ENCODE assay signal across 22 mouse cellular contexts in genomic region chr11:76489407-76489806, GRCm38 (mm10).
A peak's percentile ranks its signal among the peaks of the same experiment; 100 is the strongest.
DNase-seq lines count a peak whose midpoint lies in the region; ATAC-seq and TF ChIP-seq lines count a peak whose summit lies in the region.
"Had no signal": no experiment of that assay in that cellular context is flagged by ENCODE, and none has a peak within 500 bp of the region (broad histone marks: within the 10 kb centered on the region; RNA-seq: fewer than 3 reads in every experiment).

No protein-coding gene starts in this region.

- H3K4me2 ChIP-seq in heart, embryonic 11.5 days: no peak overlapping the region
- no peak overlapping the region for H3K4me2 ChIP-seq in kidney, embryonic 16.5 days (replicated peaks; ENCODE audit: low read depth, low read length)
- H3K4me2 ChIP-seq in lung, embryonic 16.5 days (ENCODE audit: low read depth, low read length): no peak overlapping the region
- H3K4me2 ChIP-seq in stomach, embryonic 16.5 days (ENCODE audit: low read depth, low read length): peak overlapping the region; percentile 26
- H3K4me2 ChIP-seq: forebrain, embryonic 15.5 days; liver, embryonic 12.5 days; lung, embryonic 14.5 days had no signal

- H3K79me2 ChIP-seq in heart, adult 2 months (replicated peaks; ENCODE audit: control insufficient read depth, insufficient read depth, low read length): peaks cover 2% of the 10 kb centered on the region

- H3K9me3 ChIP-seq in heart, embryonic 11.5 days (replicated peaks; ENCODE audit: control insufficient read depth, low read length): no peaks in the 10 kb centered on the region
- no peaks in the 10 kb centered on the region for H3K9me3 ChIP-seq in kidney, embryonic 16.5 days (ENCODE audit: low read length)
- H3K9me3 ChIP-seq in lung, embryonic 16.5 days (ENCODE audit: control insufficient read depth, low read length): no peaks in the 10 kb centered on the region
- H3K9me3 ChIP-seq in stomach, embryonic 16.5 days (replicated peaks; ENCODE audit: control insufficient read depth, low read length): no peaks in the 10 kb centered on the region
- H3K9me3 ChIP-seq: embryonic facial prominence, embryonic 10.5 days; forebrain, embryonic 15.5 days; liver, embryonic 12.5 days had no signal

- DNase-seq in heart, adult 2 months: no peak
- peak; percentile 21 for DNase-seq in kidney, adult 18-20 months
- DNase-seq in lung, postnatal 25 days (ENCODE audit: low spot score): no peak
- DNase-seq: adrenal gland, adult 8-10 months; B cell, adult 2 months; cerebellum, adult 18-20 months; heart, adult 11 months; layer of hippocampus, postnatal 36 days; left cerebral cortex, postnatal 4 days; lung, embryonic 14.5 days; midbrain, embryonic 14.5 days; spleen, adult 18-20 months had no signal

- H3K27ac ChIP-seq in heart, embryonic 11.5 days (ENCODE audit: low read depth, low read length): no peak overlapping the region
- H3K27ac ChIP-seq in heart, adult 2 months: no peak overlapping the region; the same call in 1 of the 2 replicates
- no peak overlapping the region for H3K27ac ChIP-seq in kidney, embryonic 16.5 days (ENCODE audit: low read length)
- H3K27ac ChIP-seq in lung, embryonic 16.5 days (ENCODE audit: low read length): no peak overlapping the region
- H3K27ac ChIP-seq in stomach, embryonic 16.5 days (ENCODE audit: low read length): peak overlapping the region; percentile 25; the same call in 1 of the 2 replicates
- H3K27ac ChIP-seq: embryonic facial prominence, embryonic 10.5 days; forebrain, embryonic 15.5 days; hindbrain, postnatal 0 days; liver, embryonic 12.5 days had no signal

- TF ChIP-seq POLR2A in heart, adult 2 months (IDR thresholded peaks at IDR 0.05; ENCODE audit: insufficient read depth, low read depth, low read length): no peak

- H3K36me3 ChIP-seq in heart, embryonic 11.5 days (ENCODE audit: control insufficient read depth, insufficient read depth, low read length): no peaks in the 10 kb centered on the region
- peaks cover 2% of the 10 kb centered on the region; the same call in 1 of the 2 replicates for H3K36me3 ChIP-seq in heart, adult 2 months (ENCODE audit: control insufficient read depth, insufficient read depth, low read length)
- H3K36me3 ChIP-seq in kidney, embryonic 16.5 days (ENCODE audit: insufficient read depth, low read length): 0 out of 2 replicates have a peak, but pooled peaks cover 6% of the 10 kb centered on the region
- no peaks in the 10 kb centered on the region for H3K36me3 ChIP-seq in lung, embryonic 16.5 days (ENCODE audit: control insufficient read depth, insufficient read depth, low read length)
- no peaks in the 10 kb centered on the region for H3K36me3 ChIP-seq in stomach, embryonic 16.5 days (ENCODE audit: control insufficient read depth, insufficient read depth, low read length)
- H3K36me3 ChIP-seq: forebrain, embryonic 15.5 days; liver, embryonic 12.5 days had no signal

- no peak for ATAC-seq in heart, embryonic 11.5 days (replicated peaks; ENCODE audit: insufficient number of reproducible peaks, low FRiP score, low TSS enrichment)
- ATAC-seq in kidney, embryonic 16.5 days (ENCODE audit: low FRiP score, low TSS enrichment): no peak
- no peak for ATAC-seq in lung, embryonic 16.5 days (ENCODE audit: low read depth)
- no peak for ATAC-seq in stomach, embryonic 16.5 days (ENCODE audit: insufficient read depth, low FRiP score)
- ATAC-seq in erythroblast, adult 5-6 weeks (replicated peaks; ENCODE audit: low FRiP score, poor library complexity, severe bottlenecking): no peak
- ATAC-seq: forebrain, embryonic 15.5 days; hindbrain, postnatal 0 days; liver, embryonic 12.5 days had no signal

- no peak for TF ChIP-seq EP300 in heart, adult 2 months (IDR thresholded peaks at IDR 0.05; ENCODE audit: insufficient read depth, low read depth, low read length)

- WGBS in heart, embryonic 11.5 days (ENCODE audit: insufficient replicate concordance): 53% methylated on average over 6 of the region's 6 CpGs
- WGBS in heart, adult 2 months: 68% methylated on average over 6 of the region's 6 CpGs
- 48% methylated on average over 6 of the region's 6 CpGs for WGBS in kidney, embryonic 16.5 days
- 44% methylated on average over 6 of the region's 6 CpGs for WGBS in lung, embryonic 16.5 days
- 58% methylated on average over 6 of the region's 6 CpGs for WGBS in stomach, embryonic 16.5 days

- peaks cover 67% of the 10 kb centered on the region for H3K4me1 ChIP-seq in heart, embryonic 11.5 days (ENCODE audit: control insufficient read depth, insufficient read depth, low read length)
- H3K4me1 ChIP-seq in heart, adult 2 months (ENCODE audit: control insufficient read depth, insufficient read depth, low read length): peaks cover 28% of the 10 kb centered on the region
- peaks cover 54% of the 10 kb centered on the region for H3K4me1 ChIP-seq in kidney, embryonic 16.5 days (ENCODE audit: insufficient read depth, low read length)
- peaks cover 40% of the 10 kb centered on the region for H3K4me1 ChIP-seq in lung, embryonic 16.5 days (replicated peaks; ENCODE audit: control insufficient read depth, insufficient read depth, low read length)
- H3K4me1 ChIP-seq in stomach, embryonic 16.5 days (ENCODE audit: control insufficient read depth, insufficient read depth, low read length): peaks cover 45% of the 10 kb centered on the region

- intact Hi-C loops in heart, adult 2 months (cut with DNase I): no loop called here

- TF ChIP-seq CTCF in heart, adult 2 months (IDR thresholded peaks at IDR 0.05): no peak

- H3K27me3 ChIP-seq in heart, embryonic 11.5 days (ENCODE audit: control insufficient read depth, insufficient read depth, low read length): no peaks in the 10 kb centered on the region
- no peaks in the 10 kb centered on the region for H3K27me3 ChIP-seq in heart, adult 2 months (ENCODE audit: control insufficient read depth, insufficient read depth, low read length)
- no peaks in the 10 kb centered on the region for H3K27me3 ChIP-seq in kidney, embryonic 16.5 days (ENCODE audit: insufficient read depth, low read length)
- no peaks in the 10 kb centered on the region for H3K27me3 ChIP-seq in lung, embryonic 16.5 days (ENCODE audit: control insufficient read depth, insufficient read depth, low read depth, low read length)
- no peaks in the 10 kb centered on the region for H3K27me3 ChIP-seq in stomach, embryonic 16.5 days (ENCODE audit: control insufficient read depth, insufficient read depth, low read length)
- H3K27me3 ChIP-seq: forebrain, embryonic 15.5 days had no signal

- no peak overlapping the region for H3K4me3 ChIP-seq in heart, embryonic 11.5 days (ENCODE audit: low read depth, low read length)
- no peak overlapping the region for H3K4me3 ChIP-seq in heart, adult 2 months
- H3K4me3 ChIP-seq in kidney, embryonic 16.5 days (ENCODE audit: low read length): no peak overlapping the region
- H3K4me3 ChIP-seq in lung, embryonic 16.5 days (ENCODE audit: low read length): no peak overlapping the region
- H3K4me3 ChIP-seq in stomach, embryonic 16.5 days (replicated peaks; ENCODE audit: low read length): no peak overlapping the region
- H3K4me3 ChIP-seq: embryonic facial prominence, embryonic 10.5 days; erythroblast, embryonic 14.5 days; forebrain, embryonic 15.5 days; liver, embryonic 12.5 days had no signal

- peak overlapping the region; percentile 13; the same call in 1 of the 2 replicates for H3K9ac ChIP-seq in heart, embryonic 11.5 days (ENCODE audit: low read depth, low read length)
- H3K9ac ChIP-seq in heart, adult 2 months (ENCODE audit: low read depth, low read length): no peak overlapping the region
- no peak overlapping the region; the same call in 1 of the 2 replicates for H3K9ac ChIP-seq in kidney, embryonic 16.5 days (replicated peaks; ENCODE audit: low read length)
- peak overlapping the region; percentile 16; the same call in 1 of the 2 replicates for H3K9ac ChIP-seq in lung, embryonic 16.5 days (ENCODE audit: low read length)
- 0 out of 2 replicates have a peak overlapping the region, but pooled peaks have one; percentile 10 for H3K9ac ChIP-seq in stomach, embryonic 16.5 days (ENCODE audit: low read length)
- H3K9ac ChIP-seq: forebrain, embryonic 15.5 days; liver, embryonic 12.5 days; lung, embryonic 14.5 days had no signal

Comparison
In these comparisons a context has a peak if more than half of its experiments do, and no peak if none do; other contexts are left out.
1. H3K9ac ChIP-seq: peak in heart, embryonic 11.5 days (single experiment), lung, embryonic 16.5 days (single experiment) and stomach, embryonic 16.5 days (single experiment); none in heart, adult 2 months (single experiment) and kidney, embryonic 16.5 days (single experiment).